Mouse (Mus musculus) midbrain, postnatal 0 days (tissue): ENCODE results near the gene Ogdh. TPM values are rescaled to one million over a fixed set of nuclear protein-coding genes. Genes with fewer than 3 reads are reported as not detected.

Experiments
- ATAC-seq: fragments of 200-750 bp; cut with Nextera tagmentation; 2 replicates; pipeline ENCODE4 v1.8.0; 2017; ENCODE audit warnings: moderate number of reproducible peaks, mild to moderate bottlenecking, moderate TSS enrichment, moderate library complexity; ENCODE audit not compliant: low FRiP score
- DNase-seq: peaks from one replicate; pipeline ENCODE4 v3.0.0-alpha.2; 2015; ENCODE audit warnings: low spot score
- H3K27ac ChIP-seq: fragments of 300-500 bp; sonication (generic); 2 replicates; pipeline ENCODE4 v1.5.1; 2014; ENCODE audit warnings: low read depth, mild to moderate bottlenecking, low read length, mixed read lengths
- H3K27me3 ChIP-seq: fragments of 300-500 bp; sonication (generic); 2 replicates; pipeline ENCODE4 v1.6.1; 2014; ENCODE audit warnings: low read length, control low read depth, mixed read lengths; ENCODE audit not compliant: insufficient read depth
- H3K36me3 ChIP-seq: fragments of 300-500 bp; sonication (generic); 2 replicates; pipeline ENCODE4 v1.6.1; 2014; ENCODE audit warnings: low read length, control low read depth, mixed read lengths; ENCODE audit not compliant: insufficient read depth
- H3K4me1 ChIP-seq: fragments of 300-500 bp; sonication (generic); 2 replicates; pipeline ENCODE4 v1.6.1; 2014; ENCODE audit warnings: mild to moderate bottlenecking, control low read depth, antibody characterized with exemption, low read length, mixed read lengths; ENCODE audit not compliant: insufficient read depth
- H3K4me2 ChIP-seq: fragments of 300-500 bp; sonication (generic); 2 replicates; pipeline ENCODE4 v1.6.1; 2014; ENCODE audit warnings: low read depth, mild to moderate bottlenecking, low read length, mixed read lengths; ENCODE audit not compliant: poor library complexity, severe bottlenecking
- H3K4me3 ChIP-seq: fragments of 300-500 bp; sonication (generic); 2 replicates; pipeline ENCODE4 v1.5.1; 2014; ENCODE audit warnings: low read depth, mild to moderate bottlenecking, low read length, moderate library complexity
- H3K9ac ChIP-seq: fragments of 300-500 bp; sonication (generic); replicated peaks from 2 replicates; pipeline ENCODE4 v1.6.1; 2014; ENCODE audit warnings: mild to moderate bottlenecking, low read length, moderate library complexity, mixed read lengths; ENCODE audit not compliant: poor library complexity, severe bottlenecking
- H3K9me3 ChIP-seq: fragments of 300-500 bp; sonication (generic); 2 replicates; pipeline ENCODE4 v1.6.1; 2016; ENCODE audit warnings: low read length, control low read depth
- CTCF ChIP-seq: IDR thresholded peaks from 2 replicates; pipeline ENCODE4 v1.5.1; 2016; ENCODE audit warnings: antibody characterized with exemption, mild to moderate bottlenecking
- WGBS: fragments of 180-500 bp; shearing (Covaris S2); extraction: QIAGEN DNeasy Blood & Tissue Kit; methylation state at CpG from one replicate; pipeline ENCODE4 v1.1.7; 2014; 5-methylcytosine and 5-hydroxymethylcytosine counted together
- polyA plus RNA-seq: library from polyadenylated mRNA; unstranded; fragments of >200 nt; fragmentation: Nextera tagmentation; extraction: Ambion mirVana; gene quantifications from 2 replicates; pipeline ENCODE4 v1.2.1, GENCODE M21; 2015
- total RNA-seq: library from RNA; depleted of rRNA; stranded (reverse); fragments of >200 nt; gene quantifications from 2 replicates; pipeline ENCODE4 v1.2.3, GENCODE M21; 2014

Gene Ogdh
- total and polyA plus RNA-seq, 2 experiments from 2014 or later: 134 to 136 TPM

DNA sequence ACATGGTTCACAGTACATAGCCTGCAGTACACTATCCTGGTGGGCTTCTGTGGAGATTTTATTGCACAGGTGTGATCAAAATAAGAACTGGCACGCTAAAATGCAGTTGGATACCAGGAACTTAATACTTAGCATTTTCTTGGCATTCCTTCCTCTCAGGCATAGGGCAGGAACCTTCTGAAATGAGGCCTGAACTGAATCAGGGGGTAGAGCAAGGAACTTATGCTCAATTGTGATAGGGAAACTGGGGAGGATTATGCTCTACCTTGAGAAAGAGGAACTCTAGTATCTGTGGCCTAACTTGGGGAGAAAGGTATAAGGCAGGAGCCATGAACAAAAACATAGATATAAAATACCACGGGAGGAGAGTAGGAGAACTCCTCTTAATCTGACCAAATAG, 27.9 kb downstream of the Ogdh start:
- DNase-seq (no peak), ATAC-seq (no peak)
- peaks cover 43% of the 10 kb centered on the region for H3K36me3 ChIP-seq
- no peak for TF ChIP-seq CTCF
- 94% methylated on average over 2 of the region's 2 CpGs for WGBS
- H3K27ac ChIP-seq: no peak overlapping the region
- H3K4me3 ChIP-seq: no peak overlapping the region
- H3K9ac ChIP-seq: no peak overlapping the region
- H3K9me3 ChIP-seq: no peaks in the 10 kb centered on the region
- no peaks in the 10 kb centered on the region for H3K27me3 ChIP-seq
- no peak overlapping the region for H3K4me2 ChIP-seq
- H3K4me1 ChIP-seq: no peaks in the 10 kb centered on the region

DNA sequence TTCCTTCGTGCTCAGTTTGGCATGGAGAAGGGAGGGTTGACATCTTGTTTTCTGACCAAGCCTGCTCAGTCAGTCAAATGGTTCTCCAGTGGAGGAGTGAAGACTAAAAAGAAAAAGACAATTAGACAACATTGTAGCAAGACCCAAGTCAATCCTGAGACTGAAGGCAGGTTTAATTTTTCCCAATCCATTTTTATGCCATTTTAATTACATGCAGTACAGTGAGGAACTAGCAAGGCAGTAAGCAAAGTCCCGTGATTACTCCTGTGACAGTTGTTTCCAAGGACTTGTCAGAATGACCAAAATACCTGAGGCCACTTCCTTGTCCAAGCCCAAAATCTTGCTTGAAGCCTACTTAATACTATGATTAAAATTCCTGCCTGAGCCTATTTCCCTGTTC, 30.7 kb downstream of the Ogdh start:
- ATAC-seq (no peak), DNase-seq (no peak)
- peaks cover 41% of the 10 kb centered on the region for H3K36me3 ChIP-seq
- no peak overlapping the region for H3K4me2 ChIP-seq
- TF ChIP-seq CTCF: no peak
- H3K27me3 ChIP-seq: no peaks in the 10 kb centered on the region
- no peak overlapping the region for H3K27ac ChIP-seq
- H3K9me3 ChIP-seq: no peaks in the 10 kb centered on the region
- WGBS: 93% methylated on average over 2 of the region's 2 CpGs
- no peak overlapping the region for H3K9ac ChIP-seq
- H3K4me3 ChIP-seq: no peak overlapping the region
- no peaks in the 10 kb centered on the region for H3K4me1 ChIP-seq

DNA sequence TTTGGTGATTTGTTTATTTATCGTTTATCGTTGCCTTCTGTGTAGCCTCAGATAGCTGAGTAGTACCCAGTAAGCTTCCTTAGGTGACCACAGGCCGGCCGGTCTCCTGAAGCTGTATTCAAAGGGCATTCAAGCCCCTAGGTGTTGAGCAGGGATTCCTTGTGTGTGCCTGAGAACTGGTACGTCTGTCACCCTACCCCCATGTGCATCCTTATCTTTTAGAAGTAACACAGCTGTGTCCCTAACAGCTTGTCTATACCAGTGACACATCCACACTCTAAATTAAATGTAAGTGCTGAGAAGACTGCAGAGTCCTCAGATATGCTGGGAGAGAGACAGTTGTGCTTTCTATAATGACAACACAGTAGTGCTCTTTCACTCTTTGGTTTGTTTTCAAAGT, 31.9 kb downstream of the Ogdh start:
- Histone ChIP-seq H3K27me3 (no peaks in the 10 kb centered on the region), H3K4me3 (no peak overlapping the region), H3K4me2 (no peak overlapping the region), H3K27ac (no peak overlapping the region), H3K9me3 (no peaks in the 10 kb centered on the region), H3K4me1 (no peaks in the 10 kb centered on the region), H3K9ac (no peak overlapping the region), H3K36me3 (peaks cover 31% of the 10 kb centered on the region; the same call in 1 of the 2 replicates)
- WGBS: 95% methylated on average over 5 of the region's 5 CpGs
- DNase-seq (no peak), ATAC-seq (no peak)
- no peak for TF ChIP-seq CTCF

DNA sequence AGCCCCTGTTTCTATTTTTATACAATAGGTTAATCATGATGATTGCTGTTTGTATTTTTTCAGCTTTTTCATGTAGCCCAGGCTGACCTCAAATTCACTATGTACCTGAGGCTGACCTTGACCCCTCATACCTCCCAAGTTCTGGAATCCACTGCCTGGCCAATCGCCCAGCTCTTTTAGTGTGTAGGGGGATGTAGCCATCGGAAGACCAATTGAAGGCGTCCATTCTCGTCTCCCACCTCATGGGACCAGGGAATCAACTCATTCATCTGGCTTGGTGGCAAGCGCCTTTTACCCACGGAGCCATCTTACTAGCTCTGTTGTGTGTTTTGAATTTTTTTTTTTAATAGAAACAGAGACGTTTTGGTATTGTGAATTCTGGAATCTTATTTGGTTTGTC, 39.8 kb downstream of the Ogdh start:
- no peaks in the 10 kb centered on the region for H3K27me3 ChIP-seq
- no peak overlapping the region for H3K27ac ChIP-seq
- H3K9me3 ChIP-seq: no peaks in the 10 kb centered on the region
- peaks cover 7% of the 10 kb centered on the region; the same call in 1 of the 2 replicates for H3K36me3 ChIP-seq
- H3K4me2 ChIP-seq: no peak overlapping the region
- no peaks in the 10 kb centered on the region for H3K4me1 ChIP-seq
- WGBS: 94% methylated on average over 7 of the region's 7 CpGs
- H3K4me3 ChIP-seq: no peak overlapping the region
- DNase-seq (no peak), ATAC-seq (no peak)
- no peak for TF ChIP-seq CTCF
- no peak overlapping the region for H3K9ac ChIP-seq

DNA sequence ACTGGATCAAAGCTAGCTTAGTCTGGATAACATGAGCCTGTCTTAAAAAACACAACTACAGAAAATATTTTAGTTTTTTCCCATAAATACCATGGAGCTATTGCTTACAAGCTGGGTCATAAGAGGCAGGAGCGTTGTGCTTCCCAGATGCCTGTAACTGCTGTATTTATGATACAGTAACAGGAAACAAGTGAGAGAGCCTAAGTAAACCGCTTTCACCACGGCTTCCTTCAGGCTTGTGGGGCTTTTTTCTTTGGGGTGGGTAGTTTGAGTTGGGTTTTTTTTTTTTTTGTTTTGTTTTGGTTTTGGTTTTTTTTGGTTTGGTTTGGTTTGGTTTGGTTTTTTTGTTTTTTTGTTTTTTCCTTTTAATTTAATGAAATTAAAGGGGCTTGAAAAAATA, 41.2 kb downstream of the Ogdh start:
- no peak for TF ChIP-seq CTCF
- 91% methylated on average over 3 of the region's 3 CpGs for WGBS
- Histone ChIP-seq H3K4me3 (no peak overlapping the region), H3K27ac (no peak overlapping the region), H3K36me3 (peaks cover 9% of the 10 kb centered on the region; the same call in 1 of the 2 replicates), H3K9me3 (no peaks in the 10 kb centered on the region), H3K9ac (no peak overlapping the region), H3K4me2 (no peak overlapping the region), H3K27me3 (no peaks in the 10 kb centered on the region), H3K4me1 (no peaks in the 10 kb centered on the region)
- ATAC-seq (no peak), DNase-seq (no peak)

DNA sequence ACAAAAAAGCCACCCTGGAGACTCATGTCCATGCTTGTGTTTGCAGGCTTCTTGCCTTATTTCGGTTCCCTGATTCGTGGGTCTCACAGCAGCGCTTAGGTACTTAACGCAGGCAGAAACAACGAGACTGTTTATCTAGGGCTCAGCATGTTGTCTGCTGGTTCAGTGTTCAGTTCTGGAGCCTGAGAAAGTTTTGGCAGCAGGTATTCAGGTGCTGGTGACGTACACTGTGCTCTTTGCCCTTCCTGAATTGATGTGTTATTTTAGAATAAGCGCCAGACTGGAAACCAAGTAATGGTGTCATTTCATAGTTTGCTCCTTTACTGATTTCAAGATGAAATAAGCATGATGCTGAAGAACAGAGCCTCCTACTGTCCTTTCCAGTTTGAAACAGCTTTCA, 42.0 kb downstream of the Ogdh start:
- no peaks in the 10 kb centered on the region for H3K27me3 ChIP-seq
- no peak for TF ChIP-seq CTCF
- no peak overlapping the region for H3K27ac ChIP-seq
- no peak overlapping the region for H3K4me2 ChIP-seq
- peaks cover 9% of the 10 kb centered on the region; the same call in 1 of the 2 replicates for H3K36me3 ChIP-seq
- ATAC-seq: no peak
- no peak overlapping the region for H3K4me3 ChIP-seq
- no peak overlapping the region for H3K9ac ChIP-seq
- DNase-seq: no peak
- no peaks in the 10 kb centered on the region for H3K9me3 ChIP-seq
- WGBS: 88% methylated on average over 7 of the region's 7 CpGs
- H3K4me1 ChIP-seq: no peaks in the 10 kb centered on the region
